Mouse (Mus musculus) neural tube, embryonic 14.5 days (tissue): ENCODE data around the gene Slc35d2. TPM values are rescaled to one million over a fixed set of nuclear protein-coding genes. Genes with fewer than 3 reads are reported as not detected.
"Not testable (repeated sequence)": the region's sequence is repeated elsewhere in the genome, so short reads cannot be mapped to it uniquely, and the experiment has no call there.

Experiments
- ATAC-seq: fragments of 200-750 bp; cut with Nextera tagmentation; 2 replicates; pipeline ENCODE4 v1.8.0; 2017; ENCODE audit warnings: low read depth, mild to moderate bottlenecking, moderate TSS enrichment, moderate library complexity
- H3K27ac ChIP-seq: fragments of 300-500 bp; sonication (generic); 2 replicates; pipeline ENCODE4 v1.5.1; 2014; ENCODE audit warnings: low read depth, mild to moderate bottlenecking, control low read depth, low read length, moderate library complexity, mixed read lengths
- H3K27me3 ChIP-seq: fragments of 300-500 bp; sonication (generic); 2 replicates; pipeline ENCODE4 v1.6.1; 2014; ENCODE audit warnings: low read length; ENCODE audit not compliant: control insufficient read depth, insufficient read depth
- H3K36me3 ChIP-seq: fragments of 300-500 bp; sonication (generic); 2 replicates; pipeline ENCODE4 v1.6.1; 2014; ENCODE audit warnings: low read length, mixed read lengths; ENCODE audit not compliant: control insufficient read depth, insufficient read depth
- H3K4me1 ChIP-seq: fragments of 300-500 bp; sonication (generic); 2 replicates; pipeline ENCODE4 v1.6.1; 2014; ENCODE audit warnings: low read length; ENCODE audit not compliant: control insufficient read depth, insufficient read depth
- H3K4me2 ChIP-seq: fragments of 300-500 bp; sonication (generic); 2 replicates; pipeline ENCODE4 v1.6.1; 2014; ENCODE audit warnings: mild to moderate bottlenecking, low read depth, low read length, control low read depth
- H3K4me3 ChIP-seq: fragments of 300-500 bp; sonication (generic); 2 replicates; pipeline ENCODE4 v1.5.1; 2014; ENCODE audit warnings: low read depth, low read length, control low read depth, mixed read lengths
- H3K9ac ChIP-seq: fragments of 300-500 bp; sonication (generic); replicated peaks from 2 replicates; pipeline ENCODE4 v1.6.1; 2014; ENCODE audit warnings: low read depth, mild to moderate bottlenecking, control low read depth, low read length, mixed read lengths
- H3K9me3 ChIP-seq: fragments of 300-500 bp; sonication (generic); 2 replicates; pipeline ENCODE4 v1.6.1; 2016; ENCODE audit warnings: low read length; ENCODE audit not compliant: control insufficient read depth
- WGBS: fragments of 180-500 bp; shearing (Covaris S2); extraction: QIAGEN DNeasy Blood & Tissue Kit; methylation state at CpG from one replicate; pipeline ENCODE4 v1.1.7; 2014; 5-methylcytosine and 5-hydroxymethylcytosine counted together
- polyA plus RNA-seq: library from polyadenylated mRNA; unstranded; fragments of >200 nt; fragmentation: Nextera tagmentation; extraction: Ambion mirVana; gene quantifications from 2 replicates; pipeline ENCODE4 v1.2.1, GENCODE M21; 2014

Gene Slc35d2
- polyA plus RNA-seq, 1 experiment from 2014 or later, result 0.92 TPM

- whole genome bisulfite sequencing, result 31% methylated on average over 1 of the region's 1 CpGs
- Histone ChIP-seq H3K4me1 (no peaks in the 10 kb centered on the region), H3K4me2 (no peak overlapping the region), H3K9ac (no peak overlapping the region), H3K9me3 (no peaks in the 10 kb centered on the region), H3K36me3 (no peaks in the 10 kb centered on the region), H3K27me3 (no peaks in the 10 kb centered on the region), H3K27ac (no peak overlapping the region), H3K4me3 (no peak overlapping the region)
- ATAC-seq, result no peak
Observed at GRCm38 (mm10) chr13:64053959-64054358, 75.2 kb downstream of the Slc35d2 start.

GRCm38 (mm10) chr13:64052281-64052680, 76.9 kb downstream of the Slc35d2 start:
- WGBS, result 92% methylated on average over 2 of the region's 2 CpGs
- ATAC-seq, H3K4me2 ChIP-seq, H3K4me3 ChIP-seq, H3K27me3 ChIP-seq, H3K9ac ChIP-seq, H3K36me3 ChIP-seq, H3K4me1 ChIP-seq, H3K9me3 ChIP-seq, H3K27ac ChIP-seq: not testable (repeated sequence)

- WGBS, result 70% methylated on average over 4 of the region's 4 CpGs
- no peaks in the 10 kb centered on the region for H3K36me3 ChIP-seq
- no peak for ATAC-seq
- no peak overlapping the region for H3K9ac ChIP-seq
- H3K27me3 ChIP-seq, result no peaks in the 10 kb centered on the region
- no peaks in the 10 kb centered on the region for H3K9me3 ChIP-seq
- no peak overlapping the region for H3K27ac ChIP-seq
- no peak overlapping the region for H3K4me3 ChIP-seq
- no peak overlapping the region for H3K4me2 ChIP-seq
- H3K4me1 ChIP-seq, result no peaks in the 10 kb centered on the region
Observed at GRCm38 (mm10) chr13:64050895-64051294, 78.3 kb downstream of the Slc35d2 start.

- no peak overlapping the region for H3K4me3 ChIP-seq
- ATAC-seq, result no peak
- H3K9ac ChIP-seq, result no peak overlapping the region
- H3K4me1 ChIP-seq, result no peaks in the 10 kb centered on the region
- H3K27me3 ChIP-seq, result no peaks in the 10 kb centered on the region
- no peak overlapping the region for H3K4me2 ChIP-seq
- no peaks in the 10 kb centered on the region for H3K9me3 ChIP-seq
- no peaks in the 10 kb centered on the region for H3K36me3 ChIP-seq
- no peak overlapping the region for H3K27ac ChIP-seq
Observed at GRCm38 (mm10) chr13:64049535-64049934, 79.6 kb downstream of the Slc35d2 start.

- Histone ChIP-seq H3K4me2 (no peak overlapping the region), H3K9me3 (no peaks in the 10 kb centered on the region), H3K27me3 (no peaks in the 10 kb centered on the region), H3K4me1 (no peaks in the 10 kb centered on the region), H3K36me3 (no peaks in the 10 kb centered on the region), H3K9ac (no peak overlapping the region), H3K27ac (no peak overlapping the region), H3K4me3 (no peak overlapping the region)
- 94% methylated on average over 2 of the region's 2 CpGs for WGBS
- ATAC-seq, result no peak
Observed at GRCm38 (mm10) chr13:64048467-64048866, 80.7 kb downstream of the Slc35d2 start.

Other genes starting within 250 kb of the Slc35d2 start
- not detected in 2 replicates for gene Hsd17b3, start 40.1 kb downstream of the Slc35d2 start, polyA plus RNA-seq
- 3.8 and 4.5 TPM in 2 replicates for gene Zfp367, start 23.8 kb upstream of the Slc35d2 start, polyA plus RNA-seq
- gene Habp4, start 32.5 kb upstream of the Slc35d2 start, polyA plus RNA-seq, result 54.5 and 55.8 TPM in 2 replicates
- gene Cdc14b, start 145.9 kb upstream of the Slc35d2 start, polyA plus RNA-seq, result 3.5 and 4.0 TPM in 2 replicates
- gene Aaed1, start 183.3 kb upstream of the Slc35d2 start, polyA plus RNA-seq, result 11.8 and 15.0 TPM in 2 replicates
- gene Ctsl, start 241.5 kb upstream of the Slc35d2 start, polyA plus RNA-seq, result 133 and 173 TPM in 2 replicates